Mouse (Mus musculus) layer of hippocampus, adult 2 months (tissue): ENCODE measurements at regions not wholly inside any gene's neighbourhood (a gene's known extent, or its start where the extent isn't known, plus 50 kb on each side); places are given as distances from the start of the nearest gene placed in this dataset.

Source experiments
- DNase-seq, 2 experiments: peaks; one replicate each; pipeline ENCODE4 v3.0.0; 2022; ENCODE audit warnings: low spot score in 2 of 2
- H3K27ac ChIP-seq: fragments of 200-600 bp; 2 replicates; pipeline ENCODE4 v1.8.1; 2022
- H3K4me3 ChIP-seq: fragments of 200-600 bp; 2 replicates; pipeline ENCODE4 v1.8.1; 2022; ENCODE audit warnings: mild to moderate bottlenecking
- CTCF ChIP-seq: fragments of 200-600 bp; conservative IDR thresholded peaks from 2 replicates; pipeline ENCODE4 v1.8.1; 2022; ENCODE audit warnings: antibody characterized with exemption, mild to moderate bottlenecking, moderate library complexity

- DNase-seq: peak in 1 of 2 experiments; percentile 29
- 0 out of 2 replicates have a peak overlapping the region, but pooled peaks have one; percentile 43 for H3K27ac ChIP-seq
- TF ChIP-seq CTCF: no peak
- no peak overlapping the region for H3K4me3 ChIP-seq
Measured at GRCm38 (mm10) chrX:89352984-89353383, 56.5 kb downstream of the Pet2 start.
